Mouse (Mus musculus) E14TG2a.4 (cell line): ENCODE measurements around the gene Svbp.

Experiments used
- H3K27me3 ChIP-seq: 2 replicates; pipeline ENCODE4 v1.6.1; 2014; ENCODE audit warnings: low read length, control low read depth; ENCODE audit not compliant: insufficient read depth
- H3K36me3 ChIP-seq: 2 replicates; pipeline ENCODE4 v1.6.1; 2014; ENCODE audit warnings: low read length, control low read depth; ENCODE audit not compliant: insufficient read depth
- H3K4me1 ChIP-seq: replicated peaks from 2 replicates; pipeline ENCODE4 v1.6.1; 2014; ENCODE audit warnings: low read depth, low read length, control low read depth
- H3K4me3 ChIP-seq: replicated peaks from 2 replicates; pipeline ENCODE4 v1.5.1; 2014; ENCODE audit warnings: mild to moderate bottlenecking, low read length
- H3K9me3 ChIP-seq: 2 replicates; pipeline ENCODE4 v1.6.1; 2014; ENCODE audit warnings: low read length, control low read depth
- CTCF ChIP-seq: conservative IDR thresholded peaks from 2 replicates; pipeline ENCODE4 v1.5.1; 2014; ENCODE audit warnings: low read length
- NANOG ChIP-seq: IDR thresholded peaks from 2 replicates; pipeline ENCODE4 v1.6.1; 2014; ENCODE audit warnings: borderline replicate concordance, low read length, mixed read lengths
- POU5F1 ChIP-seq: IDR thresholded peaks from 2 replicates; pipeline ENCODE4 v1.6.1; 2014; ENCODE audit warnings: low read length, borderline replicate concordance

Svbp gene

GRCm38 (mm10) chr4:119167068-119167467 lies 28.0 kb upstream of the Svbp start:
- Histone ChIP-seq H3K36me3 (peaks cover 20% of the 10 kb centered on the region), H3K4me3 (no peak overlapping the region), H3K27me3 (no peaks in the 10 kb centered on the region; the same call in 1 of the 2 replicates), H3K4me1 (peaks cover 34% of the 10 kb centered on the region), H3K9me3 (no peaks in the 10 kb centered on the region)
- TF ChIP-seq CTCF (no peak), NANOG (no peak), POU5F1 (no peak)

GRCm38 (mm10) chr4:119167663-119168062 lies 27.4 kb upstream of the Svbp start:
- Histone ChIP-seq H3K27me3 (no peaks in the 10 kb centered on the region; the same call in 1 of the 2 replicates), H3K4me1 (peaks cover 35% of the 10 kb centered on the region), H3K4me3 (no peak overlapping the region), H3K9me3 (no peaks in the 10 kb centered on the region), H3K36me3 (peaks cover 20% of the 10 kb centered on the region)
- TF ChIP-seq NANOG (no peak), CTCF (peak; percentile 80)

GRCm38 (mm10) chr4:119172919-119173650 lies 22.0 kb upstream of the Svbp start:
- Histone ChIP-seq H3K9me3 (no peaks in the 10 kb centered on the region), H3K4me3 (peak overlapping the region; percentile 91), H3K36me3 (peaks cover 20% of the 10 kb centered on the region), H3K27me3 (no peaks in the 10 kb centered on the region; the same call in 1 of the 2 replicates), H3K4me1 (peaks cover 32% of the 10 kb centered on the region)
- TF ChIP-seq CTCF (no peak), POU5F1 (no peak)

GRCm38 (mm10) chr4:119173851-119174453 lies 21.2 kb upstream of the Svbp start, which contains the start of gene Zfp691:
TSS of gene Zfp691 (minus strand) at chr4:119174195.
- Histone ChIP-seq H3K27me3 (no peaks in the 10 kb centered on the region; the same call in 1 of the 2 replicates), H3K9me3 (no peaks in the 10 kb centered on the region), H3K4me1 (peaks cover 31% of the 10 kb centered on the region), H3K4me3 (peak within 1 kb of the TSS; percentile 91), H3K36me3 (peaks cover 14% of the 10 kb centered on the region)
- TF ChIP-seq NANOG (no peak), CTCF (no peak), POU5F1 (no peak)

- Histone ChIP-seq H3K27me3 (peaks cover 6% of the 10 kb centered on the region; the same call in 1 of the 2 replicates), H3K4me1 (peaks cover 13% of the 10 kb centered on the region), H3K4me3 (no peak overlapping the region), H3K36me3 (no peaks in the 10 kb centered on the region), H3K9me3 (no peaks in the 10 kb centered on the region)
- TF ChIP-seq CTCF (no peak), NANOG (no peak), POU5F1 (no peak)
These were observed 17.4 kb upstream of the Svbp start for GRCm38 (mm10) chr4:119177702-119178101.

GRCm38 (mm10) chr4:119178331-119178730 lies 16.8 kb upstream of the Svbp start:
- TF ChIP-seq CTCF (no peak), POU5F1 (no peak), NANOG (no peak)
- Histone ChIP-seq H3K27me3 (peaks cover 9% of the 10 kb centered on the region; the same call in 1 of the 2 replicates), H3K4me1 (peaks cover 6% of the 10 kb centered on the region; the same call in 1 of the 2 replicates), H3K4me3 (no peak overlapping the region), H3K36me3 (no peaks in the 10 kb centered on the region), H3K9me3 (no peaks in the 10 kb centered on the region)

- Histone ChIP-seq H3K4me3 (no peak overlapping the region), H3K4me1 (no peaks in the 10 kb centered on the region), H3K27me3 (peaks cover 15% of the 10 kb centered on the region), H3K36me3 (no peaks in the 10 kb centered on the region), H3K9me3 (no peaks in the 10 kb centered on the region)
- TF ChIP-seq POU5F1: no peak
- TF ChIP-seq CTCF: peak; percentile 30; the same call in 1 of the 2 replicates
- no peak for TF ChIP-seq NANOG
These were observed 14.9 kb upstream of the Svbp start for GRCm38 (mm10) chr4:119180133-119180707.

- no peaks in the 10 kb centered on the region for H3K4me1 ChIP-seq
- H3K4me3 ChIP-seq: no peak overlapping the region
- no peaks in the 10 kb centered on the region for H3K9me3 ChIP-seq
- TF ChIP-seq NANOG: no peak
- no peak for TF ChIP-seq CTCF
- TF ChIP-seq POU5F1: no peak
- no peaks in the 10 kb centered on the region for H3K36me3 ChIP-seq
- H3K27me3 ChIP-seq: peaks cover 15% of the 10 kb centered on the region
These were observed 13.7 kb upstream of the Svbp start for GRCm38 (mm10) chr4:119181456-119181855.
